Mouse (Mus musculus) kidney, adult 9 months (tissue): ENCODE measurements around the gene Pde4c.
A peak's percentile ranks its signal among the peaks of the same experiment; 100 is the strongest.

Experiments
- DNase-seq: peaks from one replicate; pipeline ENCODE4 v3.0.0; 2022

Pde4c gene

GRCm38 (mm10) chr8:70794215-70794614 is 70.7 kb downstream of the Pde4c start:
- no peak for DNase-seq

DNA sequence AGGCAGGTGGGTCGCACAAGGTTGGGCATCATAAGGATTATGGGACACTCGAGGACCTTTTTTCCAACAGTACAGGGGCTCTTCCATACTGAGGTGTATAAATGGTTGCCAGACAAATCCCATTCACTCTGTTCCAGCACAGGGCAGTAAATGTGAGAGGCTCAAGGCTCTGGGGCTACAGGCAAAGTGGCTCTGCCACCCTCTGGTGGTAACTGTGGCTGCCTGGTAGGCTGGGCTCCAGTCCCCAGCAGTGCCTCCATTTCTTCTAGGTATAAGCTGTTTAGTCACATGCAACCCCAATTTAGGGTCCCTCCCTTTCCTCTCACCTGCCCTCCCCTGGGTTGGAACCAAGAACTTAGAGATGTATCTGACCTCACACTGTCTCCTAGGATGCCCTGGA is 71.8 kb downstream of the Pde4c start:
- no peak for DNase-seq

- DNase-seq = no peak
Measured at GRCm38 (mm10) chr8:70796403-70797080, 73.0 kb downstream of the Pde4c start.

DNA sequence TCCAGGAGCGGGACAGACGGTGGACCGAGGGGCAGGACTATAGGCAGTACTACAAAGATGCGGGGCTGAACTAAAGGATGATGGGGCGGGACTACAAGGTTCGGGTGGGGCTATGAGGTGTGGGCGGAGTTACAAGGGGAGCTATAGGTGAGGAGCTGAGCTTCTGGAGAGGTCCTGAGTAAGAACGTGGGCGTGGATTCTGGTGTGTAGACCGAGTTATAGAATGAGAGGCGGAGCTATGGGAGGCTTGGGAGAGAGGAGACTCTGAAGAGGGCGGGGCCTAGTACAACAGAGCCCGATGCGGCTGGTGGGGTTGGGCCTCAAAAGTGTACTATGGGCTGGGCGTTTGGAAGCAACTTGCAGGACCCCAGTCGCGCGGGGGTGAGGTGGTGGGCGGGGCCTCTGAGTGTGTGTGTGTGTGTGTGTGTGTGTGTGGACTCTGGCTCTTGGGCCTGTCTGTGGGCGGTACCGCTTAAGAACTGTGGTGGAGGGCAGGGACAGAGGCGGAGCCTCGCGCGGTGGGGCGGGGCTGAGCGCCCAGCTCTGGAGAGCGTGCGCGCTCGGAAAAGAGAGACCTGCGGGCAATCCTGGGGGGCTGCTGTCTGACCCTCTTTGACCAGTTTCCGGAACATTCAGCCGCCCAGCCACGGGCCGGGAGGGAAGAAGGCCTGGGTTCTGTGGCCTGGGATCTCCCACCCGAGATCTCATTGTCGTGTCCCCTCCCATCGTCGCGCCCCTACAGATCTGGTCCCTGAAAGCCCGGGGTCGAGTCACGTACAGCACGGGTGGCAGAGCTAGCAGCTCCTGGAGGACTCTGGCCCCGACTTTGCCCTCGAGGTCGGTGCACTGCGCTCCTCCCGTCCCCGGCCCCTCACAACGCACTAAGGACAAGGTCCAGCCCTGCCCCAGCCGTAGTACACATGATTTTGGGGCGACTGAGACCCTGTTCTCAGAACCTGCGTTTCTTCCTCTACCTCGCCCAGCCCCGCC is 73.9 kb downstream of the Pde4c start:
- DNase-seq = peak; percentile 96

DNA sequence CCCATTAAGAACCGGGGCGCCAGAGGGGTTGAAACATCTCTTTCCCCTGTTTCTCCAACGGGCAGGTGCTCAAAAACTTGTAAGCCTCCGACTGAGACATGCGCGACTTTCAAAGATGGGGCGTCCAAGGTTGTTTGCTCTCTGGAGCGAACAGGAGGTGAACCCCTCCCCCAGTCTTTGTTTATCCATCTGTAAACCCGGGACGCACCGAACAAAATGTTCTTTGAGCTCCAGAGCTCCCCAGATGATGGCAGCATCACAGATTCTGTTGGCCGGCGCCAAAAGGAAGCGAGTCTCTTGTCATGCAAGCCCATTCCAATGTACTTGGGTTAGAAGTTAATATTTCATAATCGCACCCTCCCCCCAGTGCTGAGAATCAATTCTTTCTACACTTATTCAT is 74.8 kb downstream of the Pde4c start:
- peak; percentile 92 for DNase-seq

GRCm38 (mm10) chr8:70800648-70801047 is 77.1 kb downstream of the Pde4c start:
- DNase-seq = no peak
